Mouse (Mus musculus) forebrain, postnatal 0 days (tissue): Measurements from ENCODE around the gene Arhgef17. TPM values are rescaled to one million over a fixed set of nuclear protein-coding genes. Genes with fewer than 3 reads are reported as not detected.

Experiments
- ATAC-seq: fragments of 200-750 bp; cut with Nextera tagmentation; 2 replicates; pipeline ENCODE4 v1.8.0; 2017; ENCODE audit warnings: mild to moderate bottlenecking, moderate library complexity
- DNase-seq: peaks from one replicate; pipeline ENCODE4 v3.0.0-alpha.2; 2015
- H3K27ac ChIP-seq: fragments of 300-500 bp; sonication (generic); 2 replicates; pipeline ENCODE4 v1.5.1; 2014; ENCODE audit warnings: low read depth, mild to moderate bottlenecking, antibody characterized with exemption, low read length, moderate library complexity, mixed read lengths
- H3K27me3 ChIP-seq: fragments of 300-500 bp; sonication (generic); 2 replicates; pipeline ENCODE4 v1.6.1; 2014; ENCODE audit warnings: mild to moderate bottlenecking, low read length, mixed read lengths; ENCODE audit not compliant: insufficient read depth
- H3K36me3 ChIP-seq: fragments of 300-500 bp; sonication (generic); 2 replicates; pipeline ENCODE4 v1.6.1; 2014; ENCODE audit warnings: mild to moderate bottlenecking, moderate library complexity; ENCODE audit not compliant: insufficient read depth
- H3K4me1 ChIP-seq: fragments of 300-500 bp; sonication (generic); 2 replicates; pipeline ENCODE4 v1.6.1; 2014; ENCODE audit warnings: antibody characterized with exemption; ENCODE audit not compliant: insufficient read depth
- H3K4me2 ChIP-seq: fragments of 300-500 bp; sonication (generic); 2 replicates; pipeline ENCODE4 v1.6.1; 2014; ENCODE audit warnings: low read depth, mild to moderate bottlenecking, moderate library complexity
- H3K4me3 ChIP-seq: fragments of 300-500 bp; sonication (generic); 2 replicates; pipeline ENCODE4 v1.5.1; 2014; ENCODE audit warnings: low read depth, low read length, mixed read lengths
- H3K9ac ChIP-seq: fragments of 300-500 bp; sonication (generic); 2 replicates; pipeline ENCODE4 v1.6.1; 2014; ENCODE audit warnings: mild to moderate bottlenecking
- H3K9me3 ChIP-seq: fragments of 300-500 bp; sonication (generic); 2 replicates; pipeline ENCODE4 v1.6.1; 2016; ENCODE audit warnings: low read length
- CTCF ChIP-seq: sonication (generic); IDR thresholded peaks from 2 replicates; pipeline ENCODE4 v1.5.1; 2016; ENCODE audit warnings: antibody characterized with exemption, control low read depth, low read depth
- WGBS: fragments of 180-500 bp; shearing (Covaris S2); extraction: QIAGEN DNeasy Blood & Tissue Kit; methylation state at CpG from one replicate; pipeline ENCODE4 v1.1.7; 2014; 5-methylcytosine and 5-hydroxymethylcytosine counted together
- polyA plus RNA-seq: library from polyadenylated mRNA; unstranded; fragments of >200 nt; fragmentation: Nextera tagmentation; extraction: Ambion mirVana; gene quantifications from 2 replicates; pipeline ENCODE4 v1.2.1, GENCODE M21; 2015
- total RNA-seq: library from RNA; depleted of rRNA; stranded (reverse); fragments of >200 nt; gene quantifications from 2 replicates; pipeline ENCODE4 v1.2.3, GENCODE M21; 2014

Gene Arhgef17
- total and polyA plus RNA-seq, 2 experiments from 2014 or later: 12.5 to 52.7 TPM

GRCm38 (mm10) chr7:100924674-100925445, 7.0 kb downstream of the Arhgef17 start:
- Histone ChIP-seq H3K9ac (no peak overlapping the region), H3K4me2 (0 out of 2 replicates have a peak overlapping the region, but pooled peaks have one; percentile 11), H3K27ac (no peak overlapping the region), H3K27me3 (no peaks in the 10 kb centered on the region), H3K4me1 (peaks cover 17% of the 10 kb centered on the region; the same call in 1 of the 2 replicates), H3K9me3 (no peaks in the 10 kb centered on the region), H3K36me3 (no peaks in the 10 kb centered on the region), H3K4me3 (no peak overlapping the region)
- DNase-seq (peak; percentile 36), ATAC-seq (peak; percentile 44)
- WGBS: 29% methylated on average over 10 of the region's 10 CpGs
- TF ChIP-seq CTCF: no peak

- ATAC-seq (no peak), DNase-seq (no peak)
These were observed 7.7 kb downstream of the Arhgef17 start for GRCm38 (mm10) chr7:100924200-100924599.

GRCm38 (mm10) chr7:100922907-100923306, 9.0 kb downstream of the Arhgef17 start:
- no peak for TF ChIP-seq CTCF
- 49% methylated on average over 4 of the region's 4 CpGs for WGBS
- H3K4me3 ChIP-seq: no peak overlapping the region
- H3K27me3 ChIP-seq: no peaks in the 10 kb centered on the region
- no peaks in the 10 kb centered on the region for H3K9me3 ChIP-seq
- H3K4me2 ChIP-seq: no peak overlapping the region
- 0 out of 2 replicates have a peak, but pooled peaks have one; percentile 26 for ATAC-seq
- peaks cover 17% of the 10 kb centered on the region; the same call in 1 of the 2 replicates for H3K4me1 ChIP-seq
- H3K27ac ChIP-seq: no peak overlapping the region
- peak; percentile 57 for DNase-seq
- H3K9ac ChIP-seq: no peak overlapping the region
- no peaks in the 10 kb centered on the region for H3K36me3 ChIP-seq

More at GRCm38 (mm10) chr7:100924200-100924599, 7.7 kb downstream of the Arhgef17 start:
- H3K9ac ChIP-seq: no peak overlapping the region
- WGBS: 89% methylated on average over 5 of the region's 5 CpGs
- H3K36me3 ChIP-seq: no peaks in the 10 kb centered on the region
- no peaks in the 10 kb centered on the region for H3K27me3 ChIP-seq
- no peak for TF ChIP-seq CTCF
- no peaks in the 10 kb centered on the region for H3K9me3 ChIP-seq
- H3K4me1 ChIP-seq: peaks cover 17% of the 10 kb centered on the region; the same call in 1 of the 2 replicates
- H3K4me2 ChIP-seq: no peak overlapping the region
- no peak overlapping the region for H3K4me3 ChIP-seq
- no peak overlapping the region for H3K27ac ChIP-seq

DNA sequence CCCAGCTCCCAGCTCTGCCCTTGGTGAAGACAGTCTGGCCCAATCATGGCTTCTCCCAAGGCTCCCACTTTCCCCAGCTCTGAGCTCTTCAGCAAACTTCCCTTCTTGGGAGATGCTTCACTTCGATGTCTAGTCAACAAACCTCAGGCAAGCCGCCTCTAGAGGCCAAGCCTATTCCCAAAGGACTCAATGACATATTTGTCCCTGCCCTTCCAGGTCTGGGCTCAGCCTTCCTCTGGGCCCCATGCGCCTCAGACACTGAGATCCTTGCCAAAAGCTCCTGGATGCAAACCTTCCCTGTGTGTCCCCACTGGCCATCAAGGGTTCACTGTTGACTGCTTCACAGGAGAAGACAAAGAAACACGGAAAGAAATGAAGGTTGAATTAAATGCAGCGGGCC, 10.6 kb downstream of the Arhgef17 start:
- H3K9ac ChIP-seq: no peak overlapping the region
- H3K9me3 ChIP-seq: no peaks in the 10 kb centered on the region
- ATAC-seq (no peak), DNase-seq (no peak)
- TF ChIP-seq CTCF: no peak
- no peaks in the 10 kb centered on the region for H3K27me3 ChIP-seq
- WGBS: 94% methylated on average over 5 of the region's 5 CpGs
- H3K4me2 ChIP-seq: no peak overlapping the region
- H3K36me3 ChIP-seq: no peaks in the 10 kb centered on the region
- H3K4me1 ChIP-seq: peaks cover 17% of the 10 kb centered on the region; the same call in 1 of the 2 replicates
- H3K27ac ChIP-seq: no peak overlapping the region
- H3K4me3 ChIP-seq: no peak overlapping the region

- WGBS: 9% methylated on average over 2 of the region's 2 CpGs
These were observed 12.1 kb downstream of the Arhgef17 start for GRCm38 (mm10) chr7:100919809-100920107.

DNA sequence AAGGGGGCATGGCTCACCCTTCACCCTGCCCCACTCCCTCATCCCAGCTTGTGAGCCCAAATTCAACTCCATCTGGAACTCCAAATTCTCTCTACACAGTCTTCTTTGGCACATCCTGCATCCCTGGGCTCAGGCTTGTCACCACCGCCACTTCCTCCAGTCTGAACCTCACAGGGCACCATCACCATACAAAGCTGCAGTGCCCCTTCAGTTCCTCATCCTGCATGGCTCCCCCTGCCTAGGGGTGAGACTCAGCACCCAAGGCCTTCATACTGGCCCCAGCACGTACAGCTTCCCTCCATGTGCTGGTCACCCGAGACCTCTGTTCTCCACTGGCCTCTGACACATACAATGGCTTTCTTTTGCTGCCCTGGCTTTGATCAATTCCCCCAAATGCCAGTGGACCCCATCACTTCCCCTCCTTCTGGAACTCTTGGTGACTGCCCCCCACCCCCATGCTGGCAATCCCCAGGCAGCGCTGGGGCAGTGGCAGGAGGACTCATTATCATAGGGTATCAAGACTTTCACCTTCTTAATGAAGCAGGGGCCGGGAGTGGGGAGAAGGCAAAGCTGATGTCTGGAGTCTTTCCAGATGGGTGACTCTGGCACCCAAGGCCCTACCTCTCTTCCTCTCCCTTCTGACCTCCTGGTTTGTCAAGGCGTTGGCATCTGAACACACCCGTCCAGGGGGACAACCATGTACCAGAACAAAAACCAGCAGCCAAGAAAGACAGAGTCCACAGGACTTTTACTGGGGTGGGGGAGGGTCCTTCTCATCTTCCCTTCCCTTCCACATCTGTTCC, 12.7 kb downstream of the Arhgef17 start:
- ATAC-seq: no peak
- no peak overlapping the region for H3K4me2 ChIP-seq
- WGBS: 62% methylated on average over 7 of the region's 7 CpGs
- no peaks in the 10 kb centered on the region for H3K36me3 ChIP-seq
- no peak overlapping the region for H3K9ac ChIP-seq
- H3K9me3 ChIP-seq: no peaks in the 10 kb centered on the region
- H3K4me3 ChIP-seq: no peak overlapping the region
- no peak for DNase-seq
- H3K4me1 ChIP-seq: peaks cover 6% of the 10 kb centered on the region; the same call in 1 of the 2 replicates
- H3K27ac ChIP-seq: no peak overlapping the region
- no peak for TF ChIP-seq CTCF
- no peaks in the 10 kb centered on the region for H3K27me3 ChIP-seq

More at GRCm38 (mm10) chr7:100919809-100920107, 12.1 kb downstream of the Arhgef17 start:
- H3K4me3 ChIP-seq: no peak overlapping the region
- DNase-seq: no peak
- no peak for TF ChIP-seq CTCF
- H3K4me2 ChIP-seq: no peak overlapping the region
- H3K27ac ChIP-seq: no peak overlapping the region
- ATAC-seq: no peak
- no peaks in the 10 kb centered on the region for H3K27me3 ChIP-seq
- no peak overlapping the region for H3K9ac ChIP-seq
- no peaks in the 10 kb centered on the region for H3K9me3 ChIP-seq
- peaks cover 12% of the 10 kb centered on the region; the same call in 1 of the 2 replicates for H3K4me1 ChIP-seq
- no peaks in the 10 kb centered on the region for H3K36me3 ChIP-seq

- Histone ChIP-seq H3K9me3 (no peaks in the 10 kb centered on the region), H3K4me3 (no peak overlapping the region), H3K27me3 (no peaks in the 10 kb centered on the region), H3K4me1 (no peaks in the 10 kb centered on the region), H3K36me3 (no peaks in the 10 kb centered on the region), H3K9ac (no peak overlapping the region), H3K4me2 (no peak overlapping the region), H3K27ac (no peak overlapping the region)
- WGBS: 67% methylated on average over 9 of the region's 9 CpGs
- ATAC-seq (no peak), DNase-seq (no peak)
- no peak for TF ChIP-seq CTCF
These were observed 13.7 kb downstream of the Arhgef17 start for GRCm38 (mm10) chr7:100918176-100918575.
